Mouse (Mus musculus) MEL (cell line): ENCODE data around the gene Fyb. TPM values are rescaled to one million over a fixed set of nuclear protein-coding genes. Genes with fewer than 3 reads are reported as not detected.

Experiments used
- DNase-seq: peaks from one replicate; pipeline ENCODE4 v3.0.0; 2011; ENCODE audit warnings: low read depth, low spot score
- H3K27ac ChIP-seq: 2 replicates; pipeline ENCODE4 v1.5.1; 2012; ENCODE audit warnings: low read depth, mild to moderate bottlenecking, control low read depth, low read length, moderate library complexity; ENCODE audit not compliant: control insufficient read depth
- H3K27me3 ChIP-seq, 2 experiments: fragments of 150-350 bp in 1 of 2; sonication (generic) in 1 of 2; 2 replicates each; pipeline ENCODE4 v1.6.1; 2012; ENCODE audit warnings: low read length in 2 of 2, mild to moderate bottlenecking in 2 of 2, improper control_type of control experiment in 1 of 2, moderate library complexity in 1 of 2; ENCODE audit not compliant: insufficient read depth in 2 of 2, control insufficient read depth in 1 of 2
- H3K36me3 ChIP-seq, 2 experiments: 2 replicates each; pipeline ENCODE4 v1.6.1; 2012 to 2014; ENCODE audit warnings: low read length in 2 of 2, improper control_type of control experiment in 1 of 2, inconsistent platforms in 1 of 2, mild to moderate bottlenecking in 1 of 2; ENCODE audit not compliant: insufficient read depth in 2 of 2, control insufficient read depth in 1 of 2
- H3K4me1 ChIP-seq, 2 experiments: fragments of 150-350 bp in 1 of 2; sonication (generic) in 1 of 2; 2 replicates each; pipeline ENCODE4 v1.6.1; 2012; ENCODE audit warnings: low read length in 2 of 2, improper control_type of control experiment in 1 of 2, mild to moderate bottlenecking in 1 of 2; ENCODE audit not compliant: insufficient read depth in 2 of 2, control insufficient read depth in 1 of 2
- H3K4me3 ChIP-seq, 2 experiments: fragments of 150-350 bp in 1 of 2; sonication (generic) in 1 of 2; 2 replicates each; pipeline ENCODE4 v1.5.1; 2012; ENCODE audit warnings: low read depth in 2 of 2, low read length in 2 of 2, mild to moderate bottlenecking in 2 of 2, moderate library complexity in 2 of 2, control low read depth in 1 of 2, improper control_type of control experiment in 1 of 2; ENCODE audit not compliant: control insufficient read depth in 1 of 2, insufficient read depth in 1 of 2
- H3K79me2 ChIP-seq: 2 replicates; pipeline ENCODE4 v1.6.1; 2012; ENCODE audit warnings: mild to moderate bottlenecking, low read length, moderate library complexity; ENCODE audit not compliant: control insufficient read depth, poor library complexity, insufficient read depth
- H3K9ac ChIP-seq: 2 replicates; pipeline ENCODE4 v1.6.1; 2012; ENCODE audit warnings: low read depth, mild to moderate bottlenecking, control low read depth, low read length, moderate library complexity; ENCODE audit not compliant: control insufficient read depth, poor library complexity, severe bottlenecking
- H3K9me3 ChIP-seq: fragments of 150-350 bp; sonication (generic); replicated peaks from 2 replicates; pipeline ENCODE4 v1.6.1; 2012; ENCODE audit warnings: mild to moderate bottlenecking, low read length, improper control_type of control experiment, moderate library complexity; ENCODE audit not compliant: insufficient read depth
- CTCF ChIP-seq, 3 experiments: IDR thresholded peaks in 2 of 3; conservative IDR thresholded peaks in 1 of 3; 2 replicates each; pipeline ENCODE4 v1.5.1; 2011 to 2012; ENCODE audit warnings: low read length in 3 of 3, low read depth in 2 of 3, mild to moderate bottlenecking in 2 of 3, improper control_type of control experiment in 1 of 3, inconsistent platforms in 1 of 3, mixed read lengths in 1 of 3, moderate library complexity in 1 of 3; ENCODE audit not compliant: control insufficient read depth in 1 of 3, insufficient read depth in 1 of 3, poor library complexity in 1 of 3, severe bottlenecking in 1 of 3
- EP300 ChIP-seq, 2 experiments: IDR thresholded peaks; 2 replicates each; pipeline ENCODE4 v1.6.1; 2011; ENCODE audit warnings: improper control_type of control experiment in 2 of 2, low read length in 2 of 2, low read depth in 1 of 2, mild to moderate bottlenecking in 1 of 2
- ETS1 ChIP-seq: IDR thresholded peaks from 2 replicates; pipeline ENCODE4 v1.6.1; 2012; ENCODE audit warnings: low read depth, mild to moderate bottlenecking, inconsistent platforms, low read length, improper control_type of control experiment, moderate library complexity
- GATA1 ChIP-seq: IDR thresholded peaks from 2 replicates; pipeline ENCODE4 v1.6.1; 2011; ENCODE audit warnings: low read depth, low read length, improper control_type of control experiment
- JUND ChIP-seq: IDR thresholded peaks from 2 replicates; pipeline ENCODE4 v1.6.1; 2011; ENCODE audit warnings: low read depth, mild to moderate bottlenecking, improper control_type of control experiment, low read length
- MAX ChIP-seq: IDR thresholded peaks from 2 replicates; pipeline ENCODE4 v1.6.1; 2011; ENCODE audit warnings: low read length, improper control_type of control experiment
- MYC ChIP-seq: IDR thresholded peaks from 2 replicates; pipeline ENCODE4 v1.6.1; 2011; ENCODE audit warnings: low read depth, mild to moderate bottlenecking, low read length, improper control_type of control experiment, moderate library complexity
- POLR2AphosphoS2 ChIP-seq: IDR thresholded peaks from 2 replicates; pipeline ENCODE4 v1.6.1; 2011; ENCODE audit warnings: low read length, improper control_type of control experiment
- POLR2AphosphoS5 ChIP-seq: IDR thresholded peaks from 2 replicates; pipeline ENCODE4 v1.6.1; 2012; ENCODE audit warnings: low read depth, borderline replicate concordance, mild to moderate bottlenecking, inconsistent platforms, low read length, moderate library complexity, mixed read lengths
- RAD21 ChIP-seq: IDR thresholded peaks from 2 replicates; pipeline ENCODE4 v1.6.1; 2011; ENCODE audit warnings: mild to moderate bottlenecking, low read depth, low read length, improper control_type of control experiment
- RCOR1 ChIP-seq: IDR thresholded peaks from 2 replicates; pipeline ENCODE4 v1.6.1; 2012; ENCODE audit warnings: low read depth, mild to moderate bottlenecking, inconsistent platforms, low read length, improper control_type of control experiment
- SMC3 ChIP-seq: IDR thresholded peaks from 2 replicates; pipeline ENCODE4 v1.6.1; 2011; ENCODE audit warnings: low read depth, low read length, improper control_type of control experiment
- TCF12 ChIP-seq: IDR thresholded peaks from 2 replicates; pipeline ENCODE4 v1.6.1; 2014; ENCODE audit warnings: low read depth, mild to moderate bottlenecking, inconsistent platforms, low read length, improper control_type of control experiment, moderate library complexity
- USF1 ChIP-seq: IDR thresholded peaks from 2 replicates; pipeline ENCODE4 v1.6.1; 2014; ENCODE audit warnings: low read depth, mild to moderate bottlenecking, inconsistent platforms, low read length, improper control_type of control experiment, moderate library complexity
- USF2 ChIP-seq, 2 experiments: IDR thresholded peaks; 2 replicates each; pipeline ENCODE4 v1.6.1; 2011 to 2012; ENCODE audit warnings: improper control_type of control experiment in 2 of 2, low read length in 2 of 2, borderline replicate concordance in 1 of 2, inconsistent platforms in 1 of 2, low read depth in 1 of 2, mild to moderate bottlenecking in 1 of 2; ENCODE audit not compliant: insufficient read depth in 1 of 2
- ZC3H11A ChIP-seq: IDR thresholded peaks from 2 replicates; pipeline ENCODE4 v1.6.1; 2012; ENCODE audit warnings: low read depth, mild to moderate bottlenecking, inconsistent platforms, low read length, improper control_type of control experiment
- ZNF384 ChIP-seq: IDR thresholded peaks from 2 replicates; pipeline ENCODE4 v1.6.1; 2012; ENCODE audit warnings: low read depth, mild to moderate bottlenecking, inconsistent platforms, low read length, improper control_type of control experiment
- polyA plus RNA-seq, 2 experiments: library from polyadenylated mRNA; stranded (reverse) in 1 of 2; unstranded in 1 of 2; fragments of >175 nt in 1 of 2; fragments of >200 nt in 1 of 2; gene quantifications; 2 replicates each; pipeline versions ENCODE4 v1.2.1 to v1.2.4; 2012; ENCODE audit warnings: low replicate concordance in 2 of 2, low read depth in 1 of 2; ENCODE audit not compliant: insufficient read length in 2 of 2, insufficient read depth in 1 of 2, missing spikeins in 1 of 2
- total RNA-seq: library from RNA; depleted of rRNA; stranded (reverse); fragments of 300-350 nt; gene quantifications from 2 replicates; pipeline ENCODE4 v1.2.3, GENCODE M21; 2012

Gene Fyb
- total and polyA plus RNA-seq, 3 experiments: 175 to 208 TPM; not detected in 1

- Histone ChIP-seq H3K36me3 (peaks cover 0 to 17% of the 10 kb centered on the region in 2 experiments; a peak in 2 of 4 replicates), H3K4me1 (peaks cover 10 to 18% of the 10 kb centered on the region in 2 experiments)
These were observed 46.4 kb downstream of the Fyb start for GRCm38 (mm10) chr15:6569074-6569473.

GRCm38 (mm10) chr15:6570164-6570861, 47.7 kb downstream of the Fyb start:
- Histone ChIP-seq H3K27ac (no peak overlapping the region), H3K9me3 (no peaks in the 10 kb centered on the region), H3K79me2 (no peaks in the 10 kb centered on the region), H3K36me3 (peaks cover 0 to 21% of the 10 kb centered on the region in 2 experiments; a peak in 2 of 4 replicates), H3K27me3 (no peaks in the 10 kb centered on the region), H3K4me1 (peaks cover 10 to 18% of the 10 kb centered on the region in 2 experiments), H3K9ac (no peak overlapping the region)
- no peak for TF ChIP-seq TCF12
- no peak for TF ChIP-seq MAX
- TF ChIP-seq RCOR1: no peak
- TF ChIP-seq, all 39 proteins: peak for 0
- H3K4me3 ChIP-seq: no peak overlapping the region
- DNase-seq: no peak

More at GRCm38 (mm10) chr15:6569074-6569473, 46.4 kb downstream of the Fyb start:
- H3K27me3 ChIP-seq: no peaks in the 10 kb centered on the region
- peak; percentile 55 for DNase-seq
- no peaks in the 10 kb centered on the region for H3K9me3 ChIP-seq
- H3K27ac ChIP-seq: no peak overlapping the region; the same call in 1 of the 2 replicates
- no peak overlapping the region for H3K9ac ChIP-seq
- TF ChIP-seq GATA1 (no peak), ETS1 (0 out of 2 replicates have a peak, but pooled peaks have one; percentile 27)
- TF ChIP-seq, all 39 proteins: peak for 1
- no peaks in the 10 kb centered on the region for H3K79me2 ChIP-seq
- no peak overlapping the region for H3K4me3 ChIP-seq

- H3K4me3 ChIP-seq: no peak overlapping the region
- no peak overlapping the region for H3K9ac ChIP-seq
- TF ChIP-seq SMC3 (peak; percentile 92), TCF12 (no peak), EP300 (IDR thresholded peaks at IDR 0.05; ENCODE audit: low read depth in 1 of 2, low read length in 2 of 2) (peak in 1 of 2 experiments; percentile 24; a peak in 1 of 4 replicates), POLR2AphosphoS2 (no peak), ZNF384 (no peak), USF1 (no peak), ZC3H11A (peak; percentile 91), RAD21 (peak; percentile 92), POLR2AphosphoS5 (no peak), USF2 (IDR thresholded peaks at IDR 0.05; ENCODE audit: borderline replicate concordance in 1 of 2, insufficient read depth in 1 of 2, low read depth in 1 of 2, low read length in 2 of 2) (no peak), MYC (0 out of 2 replicates have a peak, but pooled peaks have one; percentile 25), CTCF (IDR thresholded peaks at IDR 0.05 in 2 of 3, conservative IDR thresholded peaks at IDR 0.05 in 1 of 3; ENCODE audit: control insufficient read depth in 1 of 3, insufficient read depth in 1 of 3, low read depth in 2 of 3, low read length in 3 of 3, poor library complexity in 1 of 3, severe bottlenecking in 1 of 3) (peak; percentile 85 to 92 (median 91)), JUND (no peak)
- peak; percentile 78 for DNase-seq
- no peak overlapping the region for H3K27ac ChIP-seq
- H3K79me2 ChIP-seq: no peaks in the 10 kb centered on the region
- no peaks in the 10 kb centered on the region for H3K9me3 ChIP-seq
- peaks cover 0 to 21% of the 10 kb centered on the region in 2 experiments; a peak in 2 of 4 replicates for H3K36me3 ChIP-seq
- H3K27me3 ChIP-seq: no peaks in the 10 kb centered on the region
- peaks cover 10 to 18% of the 10 kb centered on the region in 2 experiments for H3K4me1 ChIP-seq
These were observed 48.2 kb downstream of the Fyb start for GRCm38 (mm10) chr15:6570876-6571275.
